Mouse (Mus musculus) monocyte, adult 2 months (primary cell): ENCODE results near the gene Ntsr2.
"Not testable (repeated sequence)": the region's sequence is repeated elsewhere in the genome, so short reads cannot be mapped to it uniquely, and the experiment has no call there.

ENCODE experiments used
- DNase-seq, 2 experiments: peaks; one replicate each; pipeline ENCODE4 v3.0.0; 2022; ENCODE audit warnings: low spot score in 2 of 2, low read depth in 1 of 2

Ntsr2 gene

GRCm38 (mm10) chr12:16646780-16647409 lies 6.3 kb upstream of the Ntsr2 start:
- DNase-seq: no peak

- no peak for DNase-seq
Measured at GRCm38 (mm10) chr12:16648273-16648672, 4.9 kb upstream of the Ntsr2 start.

DNA sequence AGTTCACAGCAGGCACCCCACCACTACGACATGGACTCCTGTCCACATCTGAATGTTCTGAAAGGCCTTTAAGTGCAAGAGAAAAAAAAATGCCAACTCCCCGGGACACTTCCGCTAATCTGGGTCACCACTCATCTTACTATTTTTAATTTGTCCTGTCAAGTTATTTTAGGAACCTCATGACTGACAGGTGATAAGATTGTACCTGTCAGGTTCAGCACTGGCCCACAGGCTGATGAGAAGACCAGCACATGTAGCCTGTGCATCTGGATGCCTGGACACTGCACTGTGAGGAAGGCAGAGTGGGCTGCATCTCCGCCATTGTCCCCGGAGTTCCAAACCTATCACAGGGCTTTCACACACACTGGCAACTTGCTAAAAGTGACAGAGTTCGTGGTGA lies 3.4 kb upstream of the Ntsr2 start:
- no peak for DNase-seq

GRCm38 (mm10) chr12:16655604-16656003 lies 2.4 kb downstream of the Ntsr2 start:
- no peak for DNase-seq

DNA sequence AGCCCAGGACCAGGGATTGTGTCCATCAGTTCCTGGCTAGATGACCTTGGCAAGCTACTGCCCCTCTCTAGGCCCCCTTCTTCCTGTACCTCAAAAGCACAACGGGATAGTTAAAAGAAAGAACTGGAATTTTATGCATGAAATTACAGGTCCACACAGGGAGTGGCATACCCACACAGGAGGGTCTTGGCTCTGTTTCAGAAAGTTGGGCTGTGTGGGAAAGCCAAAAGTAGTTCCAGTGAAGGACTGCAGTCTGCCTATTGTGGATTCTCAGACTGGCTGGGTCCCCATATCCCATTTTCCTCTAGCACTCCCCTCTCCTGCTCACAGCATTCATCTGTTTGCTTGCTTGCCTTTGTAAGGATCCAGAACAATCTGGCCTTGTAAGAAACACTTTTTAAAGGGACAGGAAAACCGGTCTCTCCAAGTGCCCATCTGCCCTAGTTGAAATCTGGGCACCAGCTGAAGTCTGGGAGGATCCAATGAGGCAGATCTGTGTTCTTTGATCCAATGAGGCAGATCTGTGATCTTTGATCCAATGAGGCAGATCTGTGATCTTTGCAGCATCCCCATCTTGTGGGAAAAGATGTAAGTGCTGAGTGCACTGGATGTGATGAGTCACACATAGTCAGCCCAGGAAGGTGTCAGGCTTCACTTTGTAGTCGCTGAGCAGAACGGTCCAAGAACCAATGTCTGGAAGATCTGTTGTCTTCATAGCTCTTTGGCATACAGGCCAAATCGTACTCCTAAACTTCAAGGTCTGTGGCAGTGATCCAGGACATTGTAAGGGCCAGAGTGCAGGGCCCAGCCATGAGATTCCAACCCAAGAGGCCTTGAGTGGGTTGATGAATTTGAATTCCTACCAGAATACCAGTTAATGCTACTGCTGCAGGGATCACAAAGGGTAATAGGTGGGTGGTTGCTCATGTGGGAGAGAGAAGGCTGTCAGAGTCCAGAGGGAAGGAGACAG lies 4.0 kb downstream of the Ntsr2 start:
- no peak for DNase-seq

- no peak for DNase-seq
Measured at GRCm38 (mm10) chr12:16661459-16661858, 8.3 kb downstream of the Ntsr2 start.

DNA sequence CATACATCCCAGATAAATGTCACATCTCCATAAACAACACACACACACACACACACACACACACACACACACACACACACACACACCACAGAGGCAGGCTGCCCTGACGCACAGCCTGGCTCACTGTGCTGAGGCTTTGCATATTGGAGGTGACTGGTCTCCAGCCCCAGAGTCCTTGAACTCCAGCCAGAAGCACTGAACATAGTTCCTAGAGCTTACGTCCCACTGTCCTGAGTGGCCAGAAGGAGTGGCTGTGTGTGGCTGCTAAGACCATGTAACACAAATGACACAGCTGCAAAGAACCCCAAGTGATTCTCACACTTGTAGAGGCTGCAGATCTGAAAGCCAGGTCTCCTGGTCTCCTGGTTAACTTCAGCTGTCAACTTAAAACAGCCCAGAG lies 8.8 kb downstream of the Ntsr2 start:
- no peak for DNase-seq

- no peak for DNase-seq
Measured at GRCm38 (mm10) chr12:16662955-16663585, 9.9 kb downstream of the Ntsr2 start.

DNA sequence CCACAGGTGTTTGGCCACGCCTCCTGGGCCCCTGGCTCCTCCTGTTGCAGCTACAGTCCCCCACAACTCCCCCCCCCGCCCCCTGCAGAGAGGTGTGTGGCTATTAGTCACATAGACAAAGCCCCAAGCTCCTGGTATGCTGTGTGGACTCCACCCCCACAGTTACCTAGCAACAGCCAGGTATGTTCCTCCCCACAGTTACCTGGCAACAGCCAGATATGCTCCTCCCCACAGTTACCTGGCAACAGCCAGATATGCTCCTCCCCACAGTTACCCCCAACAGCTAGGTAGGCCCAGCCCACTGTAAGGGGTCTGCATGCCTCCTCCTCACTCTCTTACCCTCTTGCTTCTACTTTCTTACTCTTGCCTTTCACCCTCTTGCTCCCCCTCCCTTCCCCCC lies 11.8 kb downstream of the Ntsr2 start:
- DNase-seq: no peak

DNA sequence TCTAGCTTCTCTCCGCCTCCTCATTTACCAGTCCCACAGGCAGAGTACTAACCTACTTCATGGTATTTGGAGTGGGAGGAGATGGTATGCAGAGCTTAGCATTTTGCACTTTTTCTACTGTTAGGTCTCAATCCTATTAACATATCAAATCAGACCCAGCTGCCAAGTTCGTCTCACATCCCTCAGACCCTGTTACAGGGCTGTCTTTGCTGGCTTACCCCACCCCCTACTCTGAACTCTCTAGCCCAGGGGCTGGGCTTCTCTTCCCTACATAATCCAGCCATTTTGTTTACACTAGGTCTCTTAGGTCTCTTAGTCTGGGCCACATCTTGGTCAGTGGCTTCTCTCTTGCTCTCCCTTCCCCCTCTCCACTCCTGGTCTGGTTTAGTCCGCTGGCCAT lies 16.0 kb downstream of the Ntsr2 start:
- DNase-seq: no peak

DNA sequence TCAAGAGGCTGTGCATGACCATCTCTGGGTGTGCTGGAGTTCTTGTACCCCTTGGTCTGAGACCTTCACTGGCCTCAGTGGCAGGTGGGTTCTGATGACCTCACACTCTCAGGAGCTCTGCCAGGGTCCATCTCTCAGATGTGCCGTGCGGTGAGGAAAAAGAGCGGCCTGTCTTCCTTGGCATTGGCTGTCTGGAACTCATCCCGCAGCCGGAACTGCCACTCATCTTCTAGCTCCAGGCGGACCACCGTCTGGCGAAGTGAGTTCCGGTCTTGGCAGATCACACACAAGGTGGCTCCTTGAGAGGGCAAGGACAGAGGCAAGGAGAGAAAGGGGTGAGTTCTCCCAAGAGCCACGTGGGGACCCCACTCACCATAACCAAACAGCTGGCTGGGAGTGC lies 19.1 kb downstream of the Ntsr2 start:
- no peak for DNase-seq

DNA sequence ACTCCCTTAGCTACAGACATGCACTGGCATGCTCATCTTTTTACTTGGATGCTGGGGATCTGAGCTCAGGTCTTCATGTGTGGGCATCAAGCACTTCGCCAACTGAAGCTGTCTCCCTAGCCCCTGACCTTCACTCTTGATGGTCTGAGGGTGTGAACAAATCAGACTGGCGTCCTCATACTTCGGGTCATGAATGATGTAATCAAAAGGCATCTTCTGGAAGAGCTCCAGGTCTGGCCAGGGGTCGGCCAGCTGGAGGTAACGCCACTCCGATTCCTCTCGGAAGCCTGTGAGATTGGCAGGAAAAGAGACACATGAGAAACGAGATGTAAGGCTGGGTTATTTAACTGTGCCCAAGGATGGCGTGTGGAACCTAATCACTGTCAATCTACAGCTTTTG lies 37.4 kb downstream of the Ntsr2 start:
- no peak for DNase-seq

GRCm38 (mm10) chr12:16694783-16695182 lies 41.6 kb downstream of the Ntsr2 start:
- DNase-seq: no peak

DNA sequence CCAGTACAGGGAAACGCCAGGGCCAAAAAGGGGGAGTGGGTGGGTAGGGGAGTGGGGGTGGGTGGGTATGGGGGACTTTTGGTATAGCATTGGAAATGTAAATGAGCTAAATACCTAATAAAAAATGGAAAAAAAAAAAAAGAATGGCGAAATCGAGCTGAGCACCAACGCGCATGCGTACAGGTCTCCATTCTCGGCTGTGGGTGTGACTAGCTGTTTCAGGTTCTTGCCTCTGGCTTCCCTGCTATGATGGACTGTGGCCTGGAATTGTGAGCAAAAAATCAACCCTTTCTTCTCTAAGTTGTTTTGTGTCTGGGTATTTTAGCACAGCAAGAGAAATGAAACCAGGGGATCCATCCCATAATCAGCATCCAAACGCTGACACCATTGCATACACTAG lies 42.1 kb downstream of the Ntsr2 start:
- not testable (repeated sequence) for DNase-seq

GRCm38 (mm10) chr12:16696146-16696545 lies 43.0 kb downstream of the Ntsr2 start:
- no peak for DNase-seq

DNA sequence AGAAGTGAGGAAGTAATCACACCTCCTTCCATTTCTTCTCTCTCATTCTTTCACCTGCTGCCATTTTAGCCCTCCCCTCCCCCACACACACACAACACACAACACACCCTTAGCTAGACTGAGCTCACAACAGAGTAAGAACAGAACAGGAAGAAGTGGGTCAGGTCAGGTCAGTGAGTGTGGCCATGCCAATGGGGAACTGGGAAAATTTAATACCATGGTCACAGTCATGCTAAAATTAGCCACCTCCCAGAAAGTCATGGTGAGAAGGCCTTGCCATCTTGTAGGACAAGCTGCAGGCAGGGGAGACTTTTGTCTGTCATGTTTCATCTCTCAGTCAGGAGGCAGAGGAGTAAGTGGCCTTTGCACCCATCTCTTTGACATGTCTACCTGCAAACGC lies 45.5 kb downstream of the Ntsr2 start:
- DNase-seq: no peak
